Mouse (Mus musculus): Measurements from ENCODE around the gene Rbmy.
"Not testable (repeated sequence)": the region's sequence is repeated elsewhere in the genome, so short reads cannot be mapped to it uniquely, and the experiment has no call there.

Rbmy gene

GRCm38 (mm10) chrY:2830380-2830779 is at the start of gene Rbmy, which contains the start of gene Gm10256:
Gene Rbmy, plus strand, starts transcription at chrY:2830680.
Gene Gm10256, plus strand, starts transcription at chrY:2830699.
- not testable (repeated sequence) for DNase-seq (ENCODE audit: low spot score in 2 of 2)

- not testable (repeated sequence) for DNase-seq (ENCODE audit: low spot score in 2 of 2)
Measured at GRCm38 (mm10) chrY:2796105-2796504, 34.4 kb upstream of the Rbmy start, which contains the start of gene Gm4064. Gene Gm4064, minus strand, starts transcription at chrY:2796205.

All from spleen, postnatal 14 days (tissue).